Mouse (Mus musculus): Measurements from ENCODE around the gene Alg14. TPM values are rescaled to one million over a fixed set of nuclear protein-coding genes. Genes with fewer than 3 reads are reported as not detected.

The Alg14 gene
- total RNA-seq, 2 experiments from 2014 or later = 11.0 to 12.1 TPM

- no peak for DNase-seq
Observed at GRCm38 (mm10) chr3:121336234-121336890, 44.8 kb downstream of the Alg14 start.

GRCm38 (mm10) chr3:121338687-121339086 lies 47.1 kb downstream of the Alg14 start:
- DNase-seq = no peak

GRCm38 (mm10) chr3:121340321-121340761 lies 48.8 kb downstream of the Alg14 start:
- no peak for DNase-seq

GRCm38 (mm10) chr3:121343224-121343623 lies 51.7 kb downstream of the Alg14 start:
- no peak for DNase-seq

- DNase-seq = no peak
Observed at GRCm38 (mm10) chr3:121344056-121344945, 52.7 kb downstream of the Alg14 start.

- no peak for DNase-seq
Observed at GRCm38 (mm10) chr3:121344951-121345642, 53.5 kb downstream of the Alg14 start.

- no peak for DNase-seq
Observed at GRCm38 (mm10) chr3:121345643-121346000, 54.0 kb downstream of the Alg14 start.

- DNase-seq = no peak
Observed at GRCm38 (mm10) chr3:121346507-121347267, 55.1 kb downstream of the Alg14 start.

GRCm38 (mm10) chr3:121348792-121349191 lies 57.2 kb downstream of the Alg14 start:
- DNase-seq = no peak

- DNase-seq = peak; percentile 74
Observed at GRCm38 (mm10) chr3:121349334-121350169, 58.0 kb downstream of the Alg14 start.

GRCm38 (mm10) chr3:121351257-121351656 lies 59.7 kb downstream of the Alg14 start:
- no peak for DNase-seq

GRCm38 (mm10) chr3:121354281-121354680 lies 62.7 kb downstream of the Alg14 start:
- DNase-seq = no peak

- no peak for DNase-seq
Observed at GRCm38 (mm10) chr3:121354861-121355470, 63.4 kb downstream of the Alg14 start.

- DNase-seq = no peak
Observed at GRCm38 (mm10) chr3:121355569-121355968, 64.0 kb downstream of the Alg14 start.

- DNase-seq = no peak
Observed at GRCm38 (mm10) chr3:121356111-121356510, 64.5 kb downstream of the Alg14 start.

GRCm38 (mm10) chr3:121357030-121357429 lies 65.5 kb downstream of the Alg14 start:
- peak; percentile 29 for DNase-seq

- no peak for DNase-seq
Observed at GRCm38 (mm10) chr3:121358285-121358684, 66.7 kb downstream of the Alg14 start.

- no peak for DNase-seq
Observed at GRCm38 (mm10) chr3:121358850-121359249, 67.3 kb downstream of the Alg14 start.

- DNase-seq = no peak
Observed at GRCm38 (mm10) chr3:121359272-121359671, 67.7 kb downstream of the Alg14 start.

- DNase-seq = no peak
Observed at GRCm38 (mm10) chr3:121362002-121362401, 70.4 kb downstream of the Alg14 start.

GRCm38 (mm10) chr3:121364388-121364787 lies 72.8 kb downstream of the Alg14 start:
- DNase-seq = no peak
